Mouse (Mus musculus): ENCODE measurements around the gene Btg1.

Btg1 gene

GRCm38 (mm10) chr10:96630110-96630509 lies 13.3 kb downstream of the Btg1 start:
- no peak for DNase-seq (ENCODE audit: low spot score in 2 of 2)

- no peak for DNase-seq (ENCODE audit: low spot score in 2 of 2)
These were observed 14.4 kb downstream of the Btg1 start for GRCm38 (mm10) chr10:96631066-96631711.

GRCm38 (mm10) chr10:96632271-96633144 lies 15.7 kb downstream of the Btg1 start:
- DNase-seq (ENCODE audit: low spot score in 2 of 2), result no peak

- no peak for DNase-seq (ENCODE audit: low spot score in 2 of 2)
These were observed 16.3 kb downstream of the Btg1 start for GRCm38 (mm10) chr10:96633145-96633516.

GRCm38 (mm10) chr10:96635472-96635871 lies 18.7 kb downstream of the Btg1 start:
- no peak for DNase-seq (ENCODE audit: low spot score in 2 of 2)

- no peak for DNase-seq (ENCODE audit: low spot score in 2 of 2)
These were observed 21.7 kb downstream of the Btg1 start for GRCm38 (mm10) chr10:96638477-96638876.

GRCm38 (mm10) chr10:96642014-96642413 lies 25.2 kb downstream of the Btg1 start:
- DNase-seq (ENCODE audit: low spot score in 2 of 2), result no peak

- no peak for DNase-seq (ENCODE audit: low spot score in 2 of 2)
These were observed 25.9 kb downstream of the Btg1 start for GRCm38 (mm10) chr10:96642751-96643150.

GRCm38 (mm10) chr10:96645183-96645582 lies 28.4 kb downstream of the Btg1 start:
- no peak for DNase-seq (ENCODE audit: low spot score in 2 of 2)

- DNase-seq (ENCODE audit: low spot score in 2 of 2), result peak; percentile 49 to 50
These were observed 29.4 kb downstream of the Btg1 start for GRCm38 (mm10) chr10:96646024-96646866.

GRCm38 (mm10) chr10:96646867-96647462 lies 30.2 kb downstream of the Btg1 start:
- DNase-seq (ENCODE audit: low spot score in 2 of 2), result no peak

GRCm38 (mm10) chr10:96648161-96648561 lies 31.4 kb downstream of the Btg1 start:
- DNase-seq (ENCODE audit: low spot score in 2 of 2), result no peak

GRCm38 (mm10) chr10:96649524-96649923 lies 32.7 kb downstream of the Btg1 start:
- no peak for DNase-seq (ENCODE audit: low spot score in 2 of 2)

- no peak for DNase-seq (ENCODE audit: low spot score in 2 of 2)
These were observed 35.6 kb downstream of the Btg1 start for GRCm38 (mm10) chr10:96652372-96652771.

GRCm38 (mm10) chr10:96653030-96653429 lies 36.2 kb downstream of the Btg1 start:
- no peak for DNase-seq (ENCODE audit: low spot score in 2 of 2)

- DNase-seq (ENCODE audit: low spot score in 2 of 2), result no peak
These were observed 37.3 kb downstream of the Btg1 start for GRCm38 (mm10) chr10:96654079-96654478.

- no peak for DNase-seq (ENCODE audit: low spot score in 2 of 2)
These were observed 37.8 kb downstream of the Btg1 start for GRCm38 (mm10) chr10:96654576-96654975.

- DNase-seq (ENCODE audit: low spot score in 2 of 2), result no peak
These were observed 38.3 kb downstream of the Btg1 start for GRCm38 (mm10) chr10:96655066-96655465.

GRCm38 (mm10) chr10:96656176-96656575 lies 39.4 kb downstream of the Btg1 start:
- no peak for DNase-seq (ENCODE audit: low spot score in 2 of 2)

GRCm38 (mm10) chr10:96658906-96659305 lies 42.1 kb downstream of the Btg1 start:
- DNase-seq (ENCODE audit: low spot score in 2 of 2), result no peak

GRCm38 (mm10) chr10:96660280-96660985 lies 43.6 kb downstream of the Btg1 start:
- no peak for DNase-seq (ENCODE audit: low spot score in 2 of 2)
